Comparison of ENCODE assay signal across 16 mouse cellular contexts in the genomic region with DNA sequence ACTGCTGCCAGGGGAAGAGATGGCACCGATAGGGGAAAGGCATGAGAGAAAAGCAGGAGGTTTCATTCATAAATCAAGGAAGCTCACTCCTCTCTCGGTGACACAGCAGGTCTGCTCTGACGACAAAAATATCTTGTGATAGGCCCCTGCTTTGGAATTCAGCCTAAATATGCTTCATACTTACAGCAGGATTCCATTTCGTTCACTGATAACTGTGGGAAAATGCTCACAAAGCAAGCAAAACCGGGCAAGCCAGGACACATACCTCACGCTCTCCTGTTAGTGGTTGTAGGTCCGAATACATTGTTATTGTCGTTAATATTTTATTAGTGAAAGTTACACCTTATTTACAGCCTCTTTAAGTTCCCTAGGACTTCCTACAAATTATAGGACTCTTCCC. TPM values are rescaled to one million over a fixed set of nuclear protein-coding genes. Genes with fewer than 3 reads are reported as not detected.
DNase-seq lines count a peak whose midpoint lies in the region; ATAC-seq and TF ChIP-seq lines count a peak whose summit lies in the region.
"Had no signal": no experiment of that assay in that cellular context is flagged by ENCODE, and none has a peak within 500 bp of the region (broad histone marks: within the 10 kb centered on the region; RNA-seq: fewer than 3 reads in every experiment).

No protein-coding gene starts in this region.

- no peak for TF ChIP-seq EP300 in ES-Bruce4 (IDR thresholded peaks at IDR 0.05; ENCODE audit: insufficient read depth, low read depth, low read length)

- H3K27ac ChIP-seq in heart, embryonic 10.5 days: peak overlapping the region; percentile 64; the same call in 1 of the 2 replicates
- peak overlapping the region; percentile 55; the same call in 1 of the 2 replicates for H3K27ac ChIP-seq in kidney, embryonic 15.5 days
- H3K27ac ChIP-seq in ES-Bruce4 (ENCODE audit: insufficient read depth, low read length): no peak overlapping the region
- H3K27ac ChIP-seq in embryonic facial prominence, embryonic 14.5 days (replicated peaks; ENCODE audit: low read depth, low read length): 0 out of 2 replicates have a peak overlapping the region, but pooled peaks have one; percentile 31
- H3K27ac ChIP-seq: limb, embryonic 12.5 days had no signal

- no peak overlapping the region for H3K9ac ChIP-seq in kidney, embryonic 15.5 days
- H3K9ac ChIP-seq in ES-Bruce4 (ENCODE audit: low read depth, poor library complexity, severe bottlenecking): 0 out of 2 replicates have a peak overlapping the region, but pooled peaks have one; percentile 22
- H3K9ac ChIP-seq in embryonic facial prominence, embryonic 14.5 days (ENCODE audit: low read depth, low read length): no peak overlapping the region
- H3K9ac ChIP-seq: limb, embryonic 12.5 days; liver, postnatal 0 days had no signal

- H3K27me3 ChIP-seq in heart, embryonic 10.5 days (ENCODE audit: insufficient read depth, poor library complexity, severe bottlenecking): no peaks in the 10 kb centered on the region
- H3K27me3 ChIP-seq in kidney, embryonic 15.5 days: no peaks in the 10 kb centered on the region
- no peaks in the 10 kb centered on the region for H3K27me3 ChIP-seq in ES-Bruce4 (ENCODE audit: control insufficient read depth, insufficient read depth, low read length, poor library complexity, severe bottlenecking)
- no peaks in the 10 kb centered on the region for H3K27me3 ChIP-seq in embryonic facial prominence, embryonic 14.5 days (replicated peaks; ENCODE audit: control insufficient read depth, insufficient read depth, low read length)

- TF ChIP-seq CTCF in ES-Bruce4 (IDR thresholded peaks at IDR 0.05; ENCODE audit: low read depth, low read length): no peak

- ATAC-seq in kidney, embryonic 15.5 days (replicated peaks; ENCODE audit: low FRiP score): no peak
- peak; percentile 41; the same call in 1 of the 2 replicates for ATAC-seq in embryonic facial prominence, embryonic 14.5 days (ENCODE audit: low read depth)
- ATAC-seq in erythroid progenitor cell, adult 5-6 weeks (replicated peaks; ENCODE audit: low FRiP score, poor library complexity, severe bottlenecking): no peak
- ATAC-seq: intestine, postnatal 0 days; liver, postnatal 0 days had no signal

- no peaks in the 10 kb centered on the region for H3K9me3 ChIP-seq in heart, embryonic 10.5 days
- no peaks in the 10 kb centered on the region for H3K9me3 ChIP-seq in kidney, embryonic 15.5 days (replicated peaks)
- no peaks in the 10 kb centered on the region for H3K9me3 ChIP-seq in ES-Bruce4 (replicated peaks; ENCODE audit: control insufficient read depth, insufficient read depth, low read length, poor library complexity, severe bottlenecking)
- H3K9me3 ChIP-seq in embryonic facial prominence, embryonic 14.5 days (ENCODE audit: control insufficient read depth, low read length): no peaks in the 10 kb centered on the region
- H3K9me3 ChIP-seq: limb, embryonic 12.5 days had no signal

- peak overlapping the region; percentile 20; the same call in 1 of the 2 replicates for H3K4me3 ChIP-seq in heart, embryonic 10.5 days
- H3K4me3 ChIP-seq in kidney, embryonic 15.5 days (replicated peaks): no peak overlapping the region
- H3K4me3 ChIP-seq in ES-Bruce4 (ENCODE audit: low read depth, low read length): no peak overlapping the region
- no peak overlapping the region for H3K4me3 ChIP-seq in embryonic facial prominence, embryonic 14.5 days (ENCODE audit: low read depth, low read length)
- H3K4me3 ChIP-seq: limb, embryonic 12.5 days had no signal

- peak overlapping the region; percentile 91 for H3K4me2 ChIP-seq in kidney, embryonic 15.5 days
- H3K4me2 ChIP-seq in embryonic facial prominence, embryonic 14.5 days (ENCODE audit: low read depth, low read length): peak overlapping the region; percentile 19
- H3K4me2 ChIP-seq: limb, embryonic 12.5 days had no signal

- no peak for DNase-seq in heart, embryonic 10.5 days (ENCODE audit: low spot score)
- no peak for DNase-seq in heart, adult 8-10 months (ENCODE audit: low spot score)
- no peak for DNase-seq in kidney, postnatal 4 days
- DNase-seq in embryonic facial prominence, embryonic 14.5 days (ENCODE audit: low spot score): peak; percentile 74
- DNase-seq in yolk sac, embryonic 10.5 days (ENCODE audit: low spot score): no peak
- DNase-seq: adrenal gland, postnatal 14 days; cerebellum, postnatal 14 days; liver, postnatal 0 days; right cerebral cortex, adult 18-20 months; spleen, adult 18-20 months had no signal

- peaks cover 39% of the 10 kb centered on the region for H3K36me3 ChIP-seq in heart, embryonic 10.5 days
- H3K36me3 ChIP-seq in kidney, embryonic 15.5 days: peaks cover 39% of the 10 kb centered on the region
- no peaks in the 10 kb centered on the region for H3K36me3 ChIP-seq in ES-Bruce4 (ENCODE audit: control insufficient read depth, insufficient read depth, low read length, poor library complexity, severe bottlenecking)
- H3K36me3 ChIP-seq in embryonic facial prominence, embryonic 14.5 days (ENCODE audit: control insufficient read depth, insufficient read depth, low read length): peaks cover 35% of the 10 kb centered on the region
- H3K36me3 ChIP-seq: G1E had no signal

- 41% methylated on average over 8 of the region's 8 CpGs for WGBS in heart, embryonic 10.5 days
- 45% methylated on average over 8 of the region's 8 CpGs for WGBS in kidney, embryonic 15.5 days
- WGBS in embryonic facial prominence, embryonic 14.5 days: 49% methylated on average over 8 of the region's 8 CpGs

- TF ChIP-seq POLR2A in ES-Bruce4 (IDR thresholded peaks at IDR 0.05; ENCODE audit: insufficient read depth, low read length): no peak

- peaks cover 62% of the 10 kb centered on the region for H3K4me1 ChIP-seq in heart, embryonic 10.5 days
- peaks cover 70% of the 10 kb centered on the region for H3K4me1 ChIP-seq in kidney, embryonic 15.5 days
- peaks cover 9% of the 10 kb centered on the region for H3K4me1 ChIP-seq in ES-Bruce4 (ENCODE audit: control insufficient read depth, insufficient read depth, low read length)
- peaks cover 33% of the 10 kb centered on the region for H3K4me1 ChIP-seq in embryonic facial prominence, embryonic 14.5 days (ENCODE audit: control insufficient read depth, insufficient read depth, low read length)

RNA-seq across cellular contexts. Expression of gene Jag1, which starts 8.5 kb away (rescaled TPM):
- 21.6 and 23.2 TPM in 2 replicates for polyA plus RNA-seq in heart, embryonic 10.5 days (2016; fragmentation: Nextera tagmentation; extraction: Ambion mirVana)
- 10 to 100 TPM in 1 of 4 experiments, 1 to 10 TPM in 3; 8.4 to 10.0 (median 9.1) TPM for total RNA-seq in heart, adult 8-10 months (2022)
- polyA plus RNA-seq in kidney, embryonic 15.5 days (2015; fragmentation: Nextera tagmentation; extraction: Ambion mirVana): 52.2 and 54.6 TPM in 2 replicates
- 10.3 and 11.4 TPM in 2 replicates for polyA plus RNA-seq in ES-Bruce4 (2011; ENCODE audit: insufficient read depth, insufficient read length, low read depth, missing spikeins)
- polyA plus RNA-seq in embryonic facial prominence, embryonic 14.5 days (2014; fragmentation: Nextera tagmentation; extraction: Ambion mirVana): 25.1 and 27.5 TPM in 2 replicates
- not detected in 2 replicates for total RNA-seq in erythroid progenitor cell, adult 5-6 weeks (2015; ENCODE audit: low replicate concordance)
- 0.26 TPM in 1 of 2 replicates, not detected in the other for total RNA-seq in erythroid progenitor cell, adult 5-6 weeks (2017; ENCODE audit: low replicate concordance)
- total RNA-seq: G1E had no signal
- polyA plus RNA-seq: G1E had no signal
